Mouse (Mus musculus) left cerebral cortex, postnatal 36 days (tissue): Measurements from ENCODE around the gene Atp2a2. TPM values are rescaled to one million over a fixed set of nuclear protein-coding genes. Genes with fewer than 3 reads are reported as not detected.
A peak's percentile ranks its signal among the peaks of the same experiment; 100 is the strongest.
"Not testable (repeated sequence)": the region's sequence is repeated elsewhere in the genome, so short reads cannot be mapped to it uniquely, and the experiment has no call there.

ENCODE experiments used
- DNase-seq, 2 experiments: peaks; one replicate each; pipeline ENCODE4 v3.0.0; 2021 to 2022; ENCODE audit warnings: low spot score in 2 of 2, mixed read lengths in 1 of 2
- intact Hi-C: fragments of 180-260 bp; cut with DNase I; formaldehyde crosslinking; loops from one replicate; pipeline ENCODE4 v1.15.1; 2025
- total RNA-seq, 2 experiments: library from RNA; stranded (reverse); gene quantifications; 2 replicates each; pipeline ENCODE4 v1.2.3; 2021

Atp2a2 gene
- total RNA-seq, 2 experiments from 2014 or later, result 681 to 755 TPM

DNA sequence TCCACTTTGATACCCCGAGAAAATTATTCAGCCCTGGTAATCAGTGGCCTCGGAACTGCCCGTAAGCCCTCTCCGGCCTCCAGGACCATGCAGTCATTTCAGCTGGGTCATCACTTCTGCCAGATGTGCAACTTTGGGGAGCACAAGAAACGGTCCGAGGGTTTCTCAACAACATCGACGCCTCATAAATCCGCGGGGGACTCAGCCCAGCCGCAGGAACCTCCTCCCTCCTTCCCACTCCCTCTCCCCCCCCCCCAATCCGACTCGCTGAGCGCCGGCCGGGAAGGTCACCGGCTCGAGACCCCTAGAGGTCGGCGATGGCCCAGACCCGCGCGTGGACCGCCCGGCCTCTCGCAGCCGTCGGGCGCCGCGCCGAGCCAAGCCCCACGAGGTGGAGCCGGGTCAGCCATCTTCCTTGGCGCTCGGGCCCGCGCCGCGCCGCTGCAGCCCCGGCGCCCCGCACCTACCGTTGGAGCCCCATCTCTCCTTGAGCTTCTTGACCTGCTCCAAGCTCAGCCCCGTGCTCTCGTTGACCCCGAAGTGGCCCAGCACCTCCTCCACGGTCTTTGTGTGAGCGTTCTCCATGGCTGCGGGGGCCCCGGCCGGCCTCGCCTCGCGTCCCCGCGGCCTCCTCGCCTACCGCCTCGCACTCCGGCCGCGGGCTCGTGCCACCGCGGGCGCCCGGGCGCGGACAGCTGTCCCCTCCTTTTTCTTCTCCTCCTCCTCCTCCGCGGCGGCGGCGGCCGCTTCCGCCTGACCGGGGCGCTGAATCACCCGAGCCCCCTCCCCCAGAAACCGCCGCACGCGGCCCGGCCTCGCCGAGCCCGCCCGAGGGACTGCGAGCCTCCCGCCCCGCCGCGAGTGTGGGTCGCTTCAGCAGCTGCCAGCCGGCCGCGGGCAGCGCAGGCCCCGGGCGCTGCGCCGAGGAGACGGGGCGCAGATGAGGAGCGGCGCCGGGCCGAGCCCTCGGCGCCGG is 636 bp downstream of the Atp2a2 start:
- intact Hi-C loops, result loop anchor here (5.0 kb wide), 4 partner anchors 46 to 276 kb away; partner anchors contain the start of genes Camkk2 and Ift81
- peak; percentile 51 to 62 for DNase-seq

DNA sequence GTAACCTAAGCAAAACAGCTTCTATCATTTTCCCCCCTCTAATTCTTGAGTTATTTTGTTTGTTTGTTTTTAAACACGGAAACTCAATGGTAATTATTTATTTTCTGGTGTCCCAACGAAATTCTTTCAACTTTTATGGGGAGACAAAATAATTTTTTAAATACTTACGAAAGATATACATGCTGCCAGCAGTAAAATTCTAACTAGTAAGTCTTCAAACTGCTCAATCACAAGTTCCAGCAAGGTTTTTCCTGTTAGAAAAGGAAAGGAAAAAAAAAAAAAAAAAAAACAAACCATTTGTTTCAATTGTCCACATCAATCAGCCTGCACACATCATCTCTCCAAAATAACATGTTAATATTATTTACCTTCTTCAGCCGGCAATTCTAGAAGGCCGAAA is 1.5 kb downstream of the Atp2a2 start:
- intact Hi-C loops, result loop anchor here (5.0 kb wide), 4 partner anchors 47 to 277 kb away; partner anchors contain the start of genes Camkk2 and Ift81
- DNase-seq, result no peak

DNA sequence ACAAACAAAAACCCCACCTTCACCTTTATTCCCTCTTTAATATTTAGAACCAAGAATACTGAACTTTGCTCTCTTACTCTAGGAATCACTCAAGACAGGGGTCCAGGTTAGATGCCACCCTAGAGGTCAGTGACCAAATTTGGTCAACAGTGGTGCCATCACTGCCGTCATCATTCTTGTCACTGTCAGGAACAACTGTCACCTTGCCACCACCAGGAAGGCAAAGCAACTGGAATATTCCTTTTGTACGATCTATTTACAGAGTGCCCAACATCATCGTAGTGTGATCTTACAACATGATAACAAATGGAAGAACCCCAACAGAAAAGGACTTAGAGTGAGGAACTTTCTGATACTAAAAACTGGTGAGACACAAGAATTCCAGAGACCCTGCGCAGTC is 1.9 kb downstream of the Atp2a2 start:
- intact Hi-C loops, result loop anchor here (5.0 kb wide), 4 partner anchors 47 to 277 kb away; partner anchors contain the start of genes Camkk2 and Ift81

DNA sequence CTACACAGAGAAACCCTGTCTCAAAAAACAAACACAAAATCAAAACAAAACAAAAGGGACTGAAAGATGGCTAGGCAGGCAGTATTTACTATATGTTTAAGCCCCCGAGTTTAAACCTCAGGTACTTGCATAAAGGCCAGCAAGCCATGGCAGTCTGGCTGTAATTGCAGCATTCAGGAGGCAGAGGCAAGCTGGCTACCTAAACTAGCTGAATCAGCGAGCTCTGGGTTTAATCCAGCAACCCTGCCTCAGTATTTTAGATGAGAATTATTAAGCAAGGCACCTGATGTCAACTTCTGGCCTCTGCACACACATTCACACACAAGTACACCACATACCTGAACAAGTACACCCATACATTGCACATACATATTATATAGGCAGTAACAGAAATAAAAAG is 4.0 kb downstream of the Atp2a2 start:
- DNase-seq, result no peak
- intact Hi-C loops, result no loop called here

More for the DNA sequence above, 1.9 kb downstream of the Atp2a2 start:
- no peak for DNase-seq

DNA sequence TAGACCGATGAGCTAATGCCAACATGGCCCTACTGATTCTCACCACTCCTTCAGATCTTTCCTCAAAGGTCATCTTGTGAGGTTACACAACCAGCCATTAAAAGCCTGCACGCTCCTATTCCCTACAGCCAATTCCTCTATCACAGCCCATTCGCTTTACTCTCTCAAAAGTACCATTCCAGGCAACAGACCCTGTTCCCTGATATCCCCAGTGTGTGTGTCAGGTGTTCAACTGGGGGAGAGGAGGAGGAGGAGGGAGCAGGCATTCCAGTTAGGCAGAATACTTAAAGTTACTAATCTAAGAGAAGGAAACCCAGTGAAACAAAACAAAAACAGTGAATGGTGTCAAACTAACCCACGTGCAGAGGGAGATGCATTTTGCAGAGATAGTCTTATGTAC is 5.0 kb downstream of the Atp2a2 start:
- intact Hi-C loops, result no loop called here
- DNase-seq, result no peak

DNA sequence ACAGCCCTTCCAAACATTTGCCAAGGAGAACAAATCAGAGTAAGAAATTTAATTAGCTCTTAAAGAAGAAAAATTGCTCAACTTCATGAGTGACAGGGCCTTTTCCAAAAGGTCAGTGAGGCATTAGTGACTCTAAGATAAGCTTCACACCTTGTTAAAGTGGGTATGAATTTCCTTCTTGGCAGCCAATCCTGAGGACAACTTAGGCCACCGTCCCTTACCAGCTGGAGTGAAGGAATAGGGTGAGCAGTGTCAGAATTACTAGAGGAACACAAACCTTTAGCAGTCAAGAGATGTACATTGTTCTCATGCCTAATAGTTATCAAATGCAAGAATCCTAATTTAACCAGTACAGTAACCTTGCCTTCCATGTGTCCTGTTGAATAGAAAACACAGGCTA is 7.6 kb downstream of the Atp2a2 start:
- intact Hi-C loops, result loop anchor here (5.0 kb wide), 1 partner anchor 37 kb away; no protein-coding TSS in a partner anchor

DNA sequence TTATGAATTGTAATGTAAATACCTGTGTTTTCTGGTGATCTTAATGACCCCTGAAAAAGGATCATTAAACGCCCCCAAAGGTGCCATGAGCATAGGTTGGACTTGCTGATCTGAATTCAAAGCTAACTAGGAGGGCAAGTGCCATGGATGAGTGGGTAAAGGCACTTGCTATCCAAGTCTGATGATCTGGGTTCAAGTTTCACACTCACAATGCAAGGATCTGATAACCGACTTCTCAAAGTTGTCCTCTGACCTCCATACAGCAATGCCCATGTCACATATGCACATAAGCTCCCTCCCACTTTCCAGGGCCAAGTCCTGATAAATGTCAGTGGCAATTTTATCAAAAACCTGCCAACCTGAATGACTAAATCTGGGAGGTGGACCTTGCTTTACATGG is 9.0 kb downstream of the Atp2a2 start:
- intact Hi-C loops, result loop anchor here (5.0 kb wide), 1 partner anchor 36 kb away; no protein-coding TSS in a partner anchor
- no peak for DNase-seq

More for the DNA sequence above, 7.6 kb downstream of the Atp2a2 start:
- no peak for DNase-seq

DNA sequence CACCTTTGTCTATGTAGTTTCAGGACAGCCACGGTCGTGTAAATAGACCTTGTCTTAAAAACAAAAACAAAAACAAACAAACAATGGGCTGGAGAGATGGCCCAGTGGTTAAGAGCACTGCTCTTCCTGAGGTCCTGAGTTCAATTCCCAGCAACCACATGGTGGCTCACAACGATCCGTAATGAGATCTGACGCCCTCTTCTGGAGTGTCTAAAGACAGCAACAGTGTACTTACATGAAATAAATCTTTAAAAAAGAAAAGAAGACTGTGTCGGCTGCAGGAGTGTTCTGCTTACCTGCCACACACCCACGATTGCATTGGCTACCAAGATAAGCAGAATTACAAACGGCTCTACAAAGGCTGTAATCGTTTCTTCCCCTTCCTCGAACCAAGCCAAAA is 10.6 kb downstream of the Atp2a2 start:
- DNase-seq, result no peak
- intact Hi-C loops, result loop anchor here (5.0 kb wide), 1 partner anchor 34 kb away; no protein-coding TSS in a partner anchor

DNA sequence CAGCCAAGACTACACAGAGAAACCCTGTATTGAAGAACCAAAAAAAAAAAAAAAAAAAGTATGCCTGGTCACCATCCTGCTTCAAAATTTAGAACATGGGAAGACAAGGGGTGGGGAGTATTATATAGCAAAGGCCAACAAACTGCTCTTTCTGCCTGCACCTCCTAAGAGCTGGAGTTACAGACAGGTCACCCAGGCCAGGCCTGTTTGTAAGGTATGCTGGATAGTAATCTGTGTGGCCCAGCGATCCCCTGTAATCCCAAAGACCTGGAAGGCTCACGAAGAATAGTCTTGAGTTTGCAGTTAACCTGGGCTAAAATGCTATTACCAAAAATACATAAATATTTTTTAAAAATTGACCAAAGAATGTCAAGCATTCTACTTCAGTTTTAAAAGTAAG is 11.9 kb downstream of the Atp2a2 start:
- intact Hi-C loops, result loop anchor here (5.0 kb wide), 1 partner anchor 33 kb away; no protein-coding TSS in a partner anchor
- DNase-seq, result no peak

DNA sequence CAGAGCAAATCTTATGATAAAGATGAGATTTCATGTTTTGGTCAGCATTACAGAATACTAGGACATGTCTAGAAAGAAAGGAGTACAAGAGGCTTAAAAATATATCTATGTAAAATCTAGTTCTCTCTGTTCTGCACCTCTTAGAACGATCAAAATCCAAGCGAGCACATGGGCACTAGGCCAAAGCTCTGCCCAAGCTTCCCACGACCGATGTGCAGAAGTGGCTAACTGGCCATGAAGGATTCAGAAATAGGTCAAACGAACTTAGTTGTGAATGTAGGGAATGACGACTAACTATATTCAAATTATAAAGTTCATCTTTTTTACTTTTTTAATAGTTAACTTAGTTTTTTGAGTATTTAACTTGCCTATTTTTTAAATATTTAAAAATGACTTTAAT is 14.2 kb downstream of the Atp2a2 start:
- intact Hi-C loops, result no loop called here
- no peak for DNase-seq

DNA sequence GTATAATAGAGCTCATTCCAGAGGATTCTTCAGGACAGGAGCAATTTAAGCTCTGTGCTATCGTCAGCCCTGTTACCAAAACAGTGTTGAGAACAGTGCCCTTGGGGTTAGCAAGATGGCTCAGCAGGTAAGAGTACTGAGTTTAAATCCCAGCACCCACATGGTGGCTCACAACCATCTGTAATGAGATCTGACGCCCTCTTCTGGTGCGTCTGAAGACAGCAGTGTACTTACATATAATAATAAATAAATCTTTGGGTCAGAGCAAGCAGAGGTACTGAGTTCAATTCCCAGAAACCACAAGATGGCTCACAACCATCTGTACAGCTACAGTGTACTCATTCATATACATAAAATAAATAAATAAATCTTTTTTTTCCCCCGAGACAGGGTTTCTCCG is 15.8 kb downstream of the Atp2a2 start:
- DNase-seq, intact Hi-C loops: not testable (repeated sequence)

DNA sequence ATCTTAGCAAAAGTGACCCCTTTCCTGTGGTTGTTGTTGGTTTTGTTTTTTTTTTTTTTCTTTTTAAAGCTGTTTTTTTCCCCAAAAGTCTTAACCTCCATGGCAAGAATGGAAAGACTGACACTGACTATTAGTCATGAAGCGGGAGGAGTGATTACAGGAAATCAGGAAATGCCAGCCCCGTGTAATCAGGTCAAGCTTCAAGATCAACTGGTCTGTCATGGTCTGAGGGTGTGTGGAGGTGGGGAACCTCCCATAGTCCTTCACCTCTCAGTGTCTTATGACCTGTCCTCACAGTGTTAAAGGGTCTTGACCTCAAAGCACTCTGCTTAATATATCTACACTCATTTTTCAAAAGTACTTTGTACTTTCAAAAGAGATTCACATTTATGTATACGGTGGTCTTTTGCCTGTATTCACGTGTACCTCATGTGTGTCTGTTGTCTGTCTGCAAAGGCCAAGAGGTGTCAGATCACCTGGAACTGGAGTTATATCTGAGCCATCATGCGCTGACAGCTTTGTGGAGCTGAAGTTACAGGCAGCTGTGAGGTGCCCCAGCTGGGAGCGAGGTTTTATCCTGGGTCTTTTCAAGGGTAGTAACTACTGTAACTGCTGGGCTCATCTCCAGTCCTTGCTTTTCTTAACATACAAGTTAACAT is 19.2 kb downstream of the Atp2a2 start:
- no peak for DNase-seq
- intact Hi-C loops, result no loop called here

DNA sequence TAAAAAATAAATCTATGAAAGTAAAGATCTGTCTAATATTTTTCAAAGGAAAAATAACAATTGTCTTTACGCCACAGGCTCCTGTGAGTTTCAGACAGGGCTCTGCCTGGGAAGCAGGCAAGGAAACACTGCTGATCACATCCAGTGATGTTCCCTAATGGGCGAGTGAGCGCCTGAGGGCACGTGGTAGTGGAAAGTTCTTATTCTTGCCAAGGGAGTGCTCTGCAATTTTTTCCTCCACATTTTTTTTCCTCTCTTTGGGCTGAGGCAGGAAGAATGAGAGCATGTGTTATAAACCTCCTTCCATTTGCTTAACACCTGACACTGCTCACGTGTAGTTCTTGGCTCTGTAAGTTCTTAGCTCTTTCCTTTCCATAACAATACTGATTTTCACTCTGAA is 20.2 kb downstream of the Atp2a2 start:
- intact Hi-C loops, result no loop called here

DNA sequence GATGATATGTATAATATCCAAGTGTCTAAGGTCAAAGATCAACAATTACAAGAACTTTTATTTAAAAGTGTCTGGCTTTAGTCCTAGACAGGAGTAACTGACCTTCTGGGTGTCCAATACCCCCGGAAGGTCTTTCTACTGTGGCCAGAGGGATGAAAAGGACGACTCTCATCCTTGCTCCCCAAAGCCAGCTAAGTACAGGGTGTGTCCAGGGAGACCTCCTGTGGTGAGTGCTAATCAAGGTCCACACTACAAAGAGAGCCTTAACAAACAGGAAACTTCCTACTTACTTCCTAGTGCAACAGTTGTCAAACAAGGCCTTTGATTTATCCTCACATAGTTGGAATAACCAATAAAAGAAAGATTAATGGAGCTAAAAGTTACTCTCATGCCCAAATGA is 22.9 kb downstream of the Atp2a2 start:
- intact Hi-C loops, result no loop called here
- DNase-seq, result no peak

More for the DNA sequence above, 20.2 kb downstream of the Atp2a2 start:
- DNase-seq, result no peak

DNA sequence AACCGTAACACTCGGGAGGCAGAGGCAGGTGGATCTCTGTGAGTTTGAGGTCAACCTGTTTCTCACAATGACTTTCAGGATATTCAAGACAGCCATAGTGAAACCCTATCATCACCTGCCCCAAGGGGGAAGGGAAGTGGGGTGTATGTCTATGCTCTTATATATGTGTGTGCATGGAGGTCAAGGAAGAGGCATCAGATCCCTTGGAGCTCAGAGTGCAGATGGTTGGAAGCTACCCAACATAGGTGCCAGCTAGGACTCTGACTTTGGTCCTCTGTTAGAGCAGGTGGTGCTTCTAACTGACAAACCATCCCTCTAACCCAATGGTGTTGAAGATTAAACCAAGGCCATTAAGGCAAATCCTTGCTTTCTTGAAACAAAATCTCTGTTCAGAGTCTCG is 24.5 kb downstream of the Atp2a2 start:
- intact Hi-C loops, result no loop called here
- DNase-seq, result no peak

DNA sequence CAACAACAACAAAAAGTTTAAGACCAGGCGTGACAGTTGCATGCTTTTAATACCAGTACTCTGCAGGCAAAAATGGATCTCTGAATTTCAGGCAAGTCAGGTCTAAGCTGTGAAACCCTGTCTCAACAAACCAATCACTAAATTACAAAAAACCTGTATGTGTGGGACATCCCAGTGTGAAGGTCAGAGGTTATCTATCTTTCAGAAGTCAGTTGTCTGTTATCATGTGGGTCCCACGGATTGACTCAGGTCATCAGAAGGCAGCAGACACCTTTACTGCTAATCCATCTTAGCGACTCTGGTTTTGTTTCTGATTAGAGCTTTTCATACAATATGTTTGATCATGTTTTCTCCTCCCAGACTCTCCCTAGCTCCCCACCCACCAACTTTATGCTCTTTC is 25.9 kb downstream of the Atp2a2 start:
- no peak for DNase-seq
- intact Hi-C loops, result no loop called here

DNA sequence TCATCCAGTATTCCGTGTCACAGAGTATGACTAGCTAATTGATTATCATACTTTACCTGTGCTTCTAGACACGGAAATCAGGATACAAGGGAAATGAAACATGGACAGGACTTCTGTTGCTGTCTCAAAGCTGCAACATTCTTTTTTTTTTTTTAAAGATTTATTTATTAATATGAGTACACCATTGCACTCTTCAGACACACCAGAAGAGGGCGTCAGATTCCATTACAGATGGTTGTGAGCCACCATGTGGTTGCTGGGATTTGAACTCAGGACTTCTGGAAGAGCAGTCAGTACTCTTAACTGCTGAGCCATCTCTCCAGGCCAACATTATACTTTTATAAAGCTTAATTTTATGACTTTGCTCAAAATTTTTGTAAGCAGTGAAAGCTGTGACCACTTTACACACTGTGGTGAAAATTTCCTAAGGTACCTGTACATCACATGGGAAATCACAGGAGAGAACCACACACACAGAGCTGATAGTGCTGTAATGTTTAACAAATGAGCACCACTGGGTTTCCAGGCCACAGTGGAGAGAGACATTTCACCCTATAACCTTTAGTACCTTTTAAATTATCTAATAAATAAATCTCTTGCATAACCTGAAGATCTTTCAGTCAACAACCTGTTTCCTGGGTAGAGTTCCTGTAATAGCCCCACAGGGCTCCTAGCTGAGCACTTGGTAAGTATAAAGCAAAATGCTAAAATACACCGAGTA is 27.2 kb downstream of the Atp2a2 start:
- no peak for DNase-seq
- intact Hi-C loops, result no loop called here

DNA sequence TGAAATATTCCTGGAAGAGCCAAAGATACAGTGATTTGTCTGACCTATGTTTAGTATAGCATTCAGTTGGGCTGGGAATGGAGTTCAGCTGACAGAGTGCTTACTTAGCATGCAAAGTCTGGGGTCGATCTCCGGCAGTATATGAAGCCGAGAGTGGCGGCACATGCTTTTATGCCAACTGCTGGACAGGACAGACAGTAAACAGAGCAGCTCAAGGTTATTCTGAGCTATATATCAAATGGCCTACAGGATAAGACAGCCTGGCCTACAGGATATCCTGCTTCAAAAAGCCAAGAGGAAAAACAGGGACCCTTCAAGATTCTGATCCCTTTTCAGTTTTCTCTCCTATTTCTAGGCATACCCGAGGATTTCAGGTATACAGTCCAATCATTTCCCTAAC is 30.4 kb downstream of the Atp2a2 start:
- intact Hi-C loops, result no loop called here

DNA sequence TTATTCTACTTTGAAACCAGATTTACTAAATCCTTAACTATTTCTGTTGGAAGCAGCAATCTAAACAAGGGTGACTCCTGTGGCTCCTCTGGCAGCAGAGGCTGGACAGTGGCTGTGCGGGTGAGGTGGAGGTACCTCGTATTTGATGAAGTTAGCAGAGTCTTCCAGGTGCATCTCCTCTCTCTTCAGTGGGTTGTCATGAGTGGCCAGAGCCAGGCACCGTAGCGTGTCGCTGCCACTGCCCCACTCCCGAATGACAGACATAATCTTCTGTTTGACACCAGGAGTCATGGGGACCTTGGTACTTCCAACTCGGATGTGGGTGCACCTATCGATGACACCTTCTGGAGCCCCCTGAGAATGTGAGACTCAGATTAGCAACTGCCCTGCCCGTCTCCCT is 40.6 kb downstream of the Atp2a2 start:
- intact Hi-C loops, result no loop called here
- no peak for DNase-seq

More for the DNA sequence above, 30.4 kb downstream of the Atp2a2 start:
- DNase-seq, result no peak

DNA sequence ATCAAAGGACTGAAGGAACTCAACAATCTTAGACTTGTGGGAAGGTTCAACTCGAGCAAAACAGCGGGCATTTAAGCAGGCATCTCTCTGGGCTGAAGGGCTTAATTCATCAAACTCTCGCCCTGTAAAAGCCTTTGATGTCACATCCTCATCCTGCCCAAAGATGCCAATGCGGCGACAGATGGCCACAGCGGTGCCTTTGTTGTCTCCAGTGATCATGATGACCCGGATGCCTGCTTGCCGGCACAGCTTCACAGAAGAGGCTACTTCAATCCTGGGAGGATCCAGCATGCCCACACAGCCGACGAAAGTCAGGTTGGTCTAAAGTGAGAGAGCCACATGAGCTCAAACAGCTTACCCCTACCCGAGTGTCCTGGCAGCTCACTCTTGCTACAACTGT is 41.4 kb downstream of the Atp2a2 start:
- no peak for DNase-seq
- intact Hi-C loops, result no loop called here
